Mouse (Mus musculus): Measurements from ENCODE around the gene Gm9999.
A peak's percentile ranks its signal among the peaks of the same experiment; 100 is the strongest.
"Not testable (repeated sequence)": the region's sequence is repeated elsewhere in the genome, so short reads cannot be mapped to it uniquely, and the experiment has no call there.

Gm9999 gene

DNA sequence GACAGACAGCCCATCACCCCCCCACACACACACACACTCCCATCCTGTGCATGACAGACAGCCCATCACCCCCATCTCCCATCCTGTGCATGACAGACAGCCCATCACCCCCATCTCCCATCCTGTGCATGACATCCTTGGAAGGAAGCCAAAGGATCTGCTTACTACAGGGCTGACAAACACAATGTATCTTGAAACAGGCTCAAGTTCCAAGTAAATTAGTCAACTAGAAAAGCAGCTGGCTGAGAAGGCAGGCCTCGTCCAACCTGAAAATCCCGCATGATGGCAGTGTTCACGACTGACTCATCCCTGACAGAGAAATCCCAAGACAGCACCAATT is 17.2 kb downstream of the Gm9999 start:
- DNase-seq, result peak in 1 of 2 experiments; percentile 39

DNA sequence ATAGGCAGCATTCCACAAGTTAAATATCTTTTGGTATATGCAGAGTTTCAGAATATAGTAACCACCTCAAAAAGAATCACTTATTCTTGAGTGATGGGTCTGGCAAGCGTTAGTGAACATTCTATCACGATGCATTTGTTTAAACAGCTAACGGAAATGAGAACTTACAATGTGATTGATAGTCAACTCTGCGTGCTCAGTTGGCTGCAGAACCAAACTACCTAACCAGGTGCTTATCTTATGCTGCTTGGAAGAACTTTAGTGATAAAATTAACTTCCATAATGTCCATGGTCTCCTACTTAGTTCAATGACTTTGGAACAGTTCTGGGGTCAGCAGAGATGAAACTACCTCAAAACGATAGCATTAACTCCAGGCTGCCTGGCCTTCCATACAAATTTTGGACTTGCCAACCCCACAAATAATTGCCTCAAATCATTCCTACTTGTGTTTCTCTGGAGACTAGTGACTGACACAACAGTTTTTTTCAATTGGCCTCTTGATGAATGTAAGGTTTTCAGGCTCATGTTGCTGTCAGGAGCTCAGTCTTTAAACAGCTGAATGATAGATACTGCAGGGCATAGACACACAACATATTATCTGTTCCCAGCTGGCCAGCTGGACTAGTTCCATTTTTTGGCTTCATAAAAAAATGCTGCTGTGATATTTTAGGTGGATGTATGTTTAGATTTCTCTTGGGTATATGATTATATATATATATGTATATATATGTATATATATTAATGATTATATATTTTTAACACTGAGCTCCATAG is 17.9 kb downstream of the Gm9999 start:
- DNase-seq, result no peak

DNA sequence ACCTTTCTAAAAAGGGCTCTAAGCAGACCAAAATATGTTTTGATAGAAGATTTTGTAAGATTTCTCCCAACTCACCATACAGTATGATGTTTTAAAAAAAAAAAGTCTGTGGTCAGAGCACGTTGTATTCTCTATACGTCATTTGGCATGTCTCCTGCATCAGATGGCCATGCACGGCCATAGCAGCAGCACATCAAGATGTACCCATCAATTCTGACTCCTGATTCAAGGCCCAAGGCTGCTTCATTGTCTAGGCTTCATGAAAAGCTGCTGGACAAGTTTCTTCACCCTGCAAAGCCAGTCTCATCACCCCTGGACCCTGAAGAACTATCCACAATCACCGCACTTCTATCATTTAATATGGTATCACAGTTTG is 18.5 kb downstream of the Gm9999 start:
- no peak for DNase-seq

DNA sequence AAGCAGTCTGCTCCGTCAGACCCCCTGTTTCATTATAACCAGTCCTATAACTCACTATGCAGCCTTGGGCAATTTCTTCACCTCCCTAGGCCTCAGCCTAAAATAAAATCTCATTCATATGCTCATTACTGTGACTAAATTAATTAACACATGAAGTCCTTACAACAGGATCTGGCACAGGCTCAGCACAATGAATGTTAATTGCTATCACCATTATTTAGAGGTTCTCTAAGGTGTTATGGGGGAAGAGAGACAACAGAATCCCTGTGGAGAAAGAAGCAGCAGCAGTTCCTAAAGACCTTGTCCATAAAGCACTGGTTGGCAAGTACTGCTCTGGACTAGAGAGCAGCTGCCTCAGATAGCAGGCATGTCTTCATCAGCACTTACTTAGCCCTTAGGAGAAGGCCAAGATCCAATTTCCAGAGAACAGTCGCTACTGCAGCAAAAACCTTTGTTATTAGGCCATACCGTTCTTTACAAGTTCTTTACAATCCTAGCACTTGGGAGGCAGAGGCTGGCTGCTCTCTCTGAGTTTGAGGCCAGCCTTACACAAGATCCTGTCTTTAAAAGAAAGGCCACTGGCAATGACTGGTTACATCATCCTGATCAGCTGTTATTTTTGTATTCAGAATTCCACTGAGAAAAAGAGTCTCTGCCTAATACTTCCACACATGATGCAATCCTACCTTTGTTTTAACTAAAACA is 20.2 kb downstream of the Gm9999 start:
- no peak for DNase-seq

DNA sequence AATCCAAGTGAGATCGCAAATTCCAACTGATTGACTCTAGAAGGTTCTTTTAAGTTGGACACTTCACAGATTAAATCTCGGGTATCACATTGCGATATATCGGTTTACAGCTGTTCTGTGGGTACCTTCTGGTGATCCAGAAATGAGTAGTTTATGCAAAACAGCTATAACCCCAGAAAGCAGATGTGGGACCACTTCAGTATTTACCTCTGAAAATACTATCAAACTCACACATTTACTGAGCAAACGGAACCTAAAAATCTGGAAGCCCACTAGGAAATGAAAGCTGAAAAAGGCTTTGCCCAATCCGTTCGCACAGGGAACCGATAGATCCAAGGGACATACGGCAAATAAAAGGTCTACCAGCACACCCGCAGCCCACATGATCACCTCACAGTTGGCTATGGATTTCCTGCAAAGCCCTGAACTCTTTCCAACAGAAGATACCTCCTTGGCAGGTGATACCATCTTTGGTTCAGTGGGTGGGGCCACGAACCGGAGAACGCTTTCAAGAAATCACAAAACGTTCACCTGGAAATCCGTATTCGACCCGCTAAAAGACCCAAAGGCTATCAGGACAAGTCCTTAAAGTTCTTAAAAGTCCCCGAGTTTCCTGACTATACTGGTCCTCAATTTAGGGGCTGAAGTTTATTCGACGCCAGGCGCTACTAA is 23.9 kb downstream of the Gm9999 start:
- DNase-seq, result no peak

DNA sequence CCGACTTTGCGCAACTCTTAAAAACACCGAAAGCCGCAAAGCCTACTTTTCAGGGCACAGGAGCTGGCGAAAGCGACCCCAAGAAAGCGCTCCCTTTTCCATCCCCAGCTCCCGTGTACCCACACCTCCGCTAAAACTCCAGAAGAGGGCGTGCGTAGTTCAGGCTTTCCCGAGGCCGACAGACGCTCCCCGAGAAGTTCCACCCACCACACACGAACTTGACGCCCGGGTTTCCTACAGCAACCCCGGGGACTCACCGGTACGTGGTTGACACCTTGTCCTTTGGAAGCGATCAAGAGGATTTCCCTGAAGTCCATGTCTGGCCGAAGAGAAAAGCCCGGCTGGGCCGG is 24.4 kb downstream of the Gm9999 start:
- no peak for DNase-seq

DNA sequence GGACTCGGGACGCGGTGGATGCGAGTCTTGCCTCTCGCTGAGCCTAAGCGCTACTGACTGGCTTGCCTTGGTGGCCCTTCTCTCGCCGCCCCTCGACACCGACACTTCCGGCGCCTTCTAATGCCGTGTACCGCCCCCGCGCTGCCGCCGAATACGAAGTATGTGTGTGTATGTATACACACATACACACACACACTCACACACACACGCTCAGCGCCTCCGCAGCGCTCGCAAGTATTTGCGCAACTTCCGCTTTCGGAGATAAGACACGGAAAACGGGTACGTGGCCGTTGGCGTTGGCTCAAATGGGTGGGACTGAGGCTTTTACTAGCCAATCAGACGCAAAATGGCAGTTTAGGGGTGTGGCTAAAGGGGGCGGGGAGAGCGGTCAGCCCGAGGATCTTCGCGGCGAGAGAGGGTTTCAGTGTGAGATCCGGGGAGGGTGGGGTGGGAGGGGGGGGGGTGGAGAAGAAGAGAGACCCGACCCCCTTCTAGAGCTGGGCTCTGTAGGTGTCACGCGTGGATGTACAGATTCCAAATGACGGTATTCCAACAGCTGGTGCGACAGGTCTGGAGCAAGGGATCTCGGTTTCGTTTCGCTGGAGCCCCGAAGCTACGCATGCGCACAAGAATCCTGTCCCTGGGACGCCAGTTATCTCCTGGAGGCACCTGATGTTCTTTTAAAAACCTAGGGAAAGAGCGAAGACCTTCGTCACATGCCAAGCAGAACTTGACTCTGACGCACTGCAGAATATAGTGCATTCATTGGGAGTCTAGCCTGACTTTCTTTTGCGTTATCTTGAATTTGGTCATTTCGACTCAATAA is 25.0 kb downstream of the Gm9999 start, which contains the start of gene Spty2d1:
Gene Spty2d1, minus strand, starts transcription at position 244 of the 826 bp plus-strand sequence.
- peak; percentile 97 to 99 for DNase-seq

DNA sequence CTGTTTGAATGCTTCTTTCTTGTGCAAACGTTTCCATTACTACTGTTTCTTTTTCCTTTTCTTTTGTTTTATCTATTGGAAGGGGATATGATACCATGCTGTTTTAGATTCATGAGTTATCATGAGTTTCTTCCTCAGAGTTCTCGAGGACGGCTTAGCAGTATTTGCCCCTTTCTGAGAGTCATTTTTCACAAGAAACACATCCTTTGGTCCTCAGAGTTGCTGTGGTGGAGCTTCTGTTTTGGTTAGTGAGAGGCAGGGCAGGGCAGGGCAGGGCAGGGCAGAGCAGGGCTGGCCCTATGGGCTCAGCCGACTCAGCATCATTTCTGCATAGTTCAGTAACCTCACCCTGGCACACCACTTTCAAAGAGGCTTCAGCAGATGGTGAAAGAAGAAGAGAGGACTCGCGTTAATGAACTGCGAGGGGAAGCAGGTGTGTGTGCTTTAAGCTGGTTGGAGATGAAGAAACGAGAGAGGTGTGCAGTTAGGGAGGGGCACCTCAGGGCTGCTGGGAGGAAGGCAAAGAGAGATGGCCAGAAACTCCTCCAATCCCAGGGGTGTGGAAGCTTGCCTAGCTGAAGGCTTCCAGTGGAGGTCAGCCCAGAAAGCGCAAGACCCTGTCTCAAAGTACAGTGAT is 29.9 kb downstream of the Gm9999 start:
- DNase-seq, result no peak

DNA sequence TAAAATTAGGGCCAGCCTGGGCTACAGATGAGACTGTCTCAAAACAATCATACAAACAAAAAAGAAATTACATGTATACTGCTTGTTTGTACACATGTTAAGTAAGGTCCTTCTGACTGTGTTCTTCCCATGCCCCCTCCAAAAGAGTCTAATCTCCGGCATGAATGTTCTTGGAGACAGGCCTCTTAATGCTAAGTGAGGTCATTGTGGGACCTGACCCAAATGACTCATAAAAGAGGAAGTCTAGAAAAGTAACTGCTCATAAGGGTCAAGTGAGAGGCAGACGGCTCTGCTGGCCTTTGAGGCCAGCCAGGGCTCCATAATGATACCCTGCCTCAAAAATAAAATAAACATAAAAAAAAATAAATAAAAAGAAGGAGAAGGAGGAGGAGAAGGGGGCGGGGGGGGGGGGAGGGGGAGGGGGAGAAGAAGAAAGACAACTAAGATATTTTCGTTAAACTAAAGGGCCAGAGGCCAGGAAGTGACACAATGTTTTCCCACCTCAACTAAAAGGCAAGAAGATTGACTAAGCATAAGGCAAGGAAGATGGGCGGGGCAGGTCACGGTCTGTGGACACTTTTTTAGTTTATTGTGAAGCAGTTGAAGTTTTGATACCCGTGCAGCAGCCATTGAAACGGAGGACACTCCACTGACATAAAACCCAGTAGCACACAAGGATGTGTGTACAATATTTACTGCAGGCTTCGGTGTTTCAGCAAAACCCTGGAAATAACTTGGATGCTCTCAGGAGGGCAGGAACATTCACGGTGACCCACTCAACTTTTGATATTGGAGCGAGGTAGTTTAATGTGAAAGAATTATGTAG is 31.4 kb downstream of the Gm9999 start:
- DNase-seq, result no peak

DNA sequence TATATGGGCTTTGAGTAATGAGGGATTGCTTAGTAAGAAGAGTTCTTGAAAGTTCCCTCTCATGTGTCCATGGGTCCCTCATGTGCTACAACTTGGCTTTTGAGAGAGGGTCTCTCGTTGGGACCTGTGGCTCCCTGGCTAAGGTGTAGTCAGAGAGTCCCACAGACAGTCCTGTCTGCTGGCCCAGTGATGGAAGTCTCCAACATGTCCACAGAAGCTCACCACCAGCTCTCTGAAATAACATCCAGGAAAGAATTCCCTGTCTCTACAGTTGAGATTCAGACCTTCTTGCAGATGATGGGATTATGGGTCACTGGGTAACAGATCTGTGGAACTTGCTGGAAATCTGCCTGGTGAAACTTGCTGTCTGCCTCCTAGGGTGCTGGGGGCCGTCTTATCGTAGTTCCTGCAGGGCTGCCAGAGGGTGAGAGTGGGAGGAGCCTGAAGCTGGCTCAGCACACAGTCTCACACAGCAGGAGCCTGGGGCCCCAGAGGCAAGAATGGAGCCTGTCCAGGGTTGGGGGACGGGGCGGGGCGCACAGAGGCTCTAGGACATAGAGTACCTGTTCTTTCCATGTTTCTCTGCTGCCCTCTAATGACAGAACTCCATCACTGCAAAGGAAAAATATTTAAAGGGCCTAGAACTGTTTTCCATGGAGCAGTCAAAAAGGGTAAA is 32.1 kb downstream of the Gm9999 start:
- DNase-seq, result peak; percentile 90 to 93

DNA sequence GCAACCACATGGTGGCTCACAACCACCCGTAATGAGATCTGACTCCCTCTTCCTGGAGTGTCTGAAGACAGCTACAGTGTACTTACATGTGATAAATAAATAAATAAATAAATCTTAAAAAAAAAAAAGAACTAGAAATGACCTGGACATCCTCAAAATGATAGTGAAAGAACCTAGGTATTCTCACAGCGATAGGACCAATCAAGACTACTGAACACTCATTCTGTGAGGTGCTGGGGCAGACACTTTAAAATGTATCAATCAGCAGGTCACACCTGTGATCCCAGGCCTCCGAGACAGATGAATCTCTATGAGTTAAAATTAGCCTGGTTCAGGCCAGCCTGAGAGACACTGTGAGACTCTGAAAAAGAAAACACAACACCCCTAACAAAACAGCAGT is 33.2 kb downstream of the Gm9999 start:
- no peak for DNase-seq

DNA sequence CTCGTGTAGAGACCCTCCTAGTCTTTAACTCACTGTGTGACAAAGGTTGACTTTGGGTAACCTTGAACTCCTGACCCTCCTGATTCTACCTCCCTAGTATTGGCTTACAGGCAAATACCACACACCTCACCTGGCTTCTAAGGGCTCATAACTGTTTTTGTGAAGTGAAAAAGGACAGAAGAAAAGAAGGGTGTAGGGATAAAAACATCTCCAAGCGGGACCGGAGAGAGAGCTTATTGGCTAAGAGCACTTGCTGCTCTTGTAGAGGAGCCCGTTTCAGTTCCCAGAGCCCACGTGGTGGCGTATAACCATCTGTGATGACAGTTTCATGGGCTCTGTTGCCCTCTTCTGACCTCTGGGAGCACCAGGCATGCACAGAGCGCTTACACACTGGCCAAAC is 33.8 kb downstream of the Gm9999 start:
- no peak for DNase-seq

DNA sequence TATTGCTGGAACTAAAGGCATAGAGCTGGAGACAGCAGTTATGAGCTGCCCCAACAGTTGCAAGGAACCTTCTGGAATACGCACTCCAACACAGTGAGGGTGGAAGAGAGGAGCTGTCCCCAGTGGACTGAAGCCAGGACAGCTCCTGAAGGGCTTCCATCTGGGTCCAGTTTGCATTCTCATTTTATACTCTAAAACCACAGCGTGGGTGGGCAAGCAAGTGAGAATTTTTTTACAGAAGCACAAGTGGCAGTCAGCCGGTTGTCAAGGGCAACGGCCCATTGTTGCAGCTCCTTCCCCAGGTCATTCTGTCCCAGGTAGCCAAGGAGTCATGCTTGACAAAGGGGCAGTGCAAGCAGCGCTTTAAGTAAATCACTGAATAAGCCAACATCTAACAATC is 36.3 kb downstream of the Gm9999 start:
- no peak for DNase-seq

DNA sequence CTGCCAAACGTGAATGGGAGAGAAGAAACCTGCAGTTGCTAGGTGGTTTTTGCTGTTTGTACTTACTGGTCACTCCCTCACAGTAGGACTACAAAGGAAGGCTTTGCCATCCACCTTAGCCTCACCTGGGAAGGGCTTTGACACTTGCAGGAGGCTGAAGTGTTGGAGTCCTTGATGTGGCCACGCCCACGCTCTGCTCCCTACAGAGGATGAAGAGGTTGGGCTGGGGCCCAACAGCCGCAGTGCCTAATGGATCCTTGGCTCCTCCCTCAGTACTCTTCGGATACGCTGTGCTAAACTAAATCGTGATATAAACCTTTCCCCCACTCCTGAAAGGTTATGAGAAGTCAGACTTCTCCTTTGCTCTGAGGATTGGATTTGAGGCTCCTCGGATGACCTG is 37.6 kb downstream of the Gm9999 start:
- DNase-seq, result no peak

DNA sequence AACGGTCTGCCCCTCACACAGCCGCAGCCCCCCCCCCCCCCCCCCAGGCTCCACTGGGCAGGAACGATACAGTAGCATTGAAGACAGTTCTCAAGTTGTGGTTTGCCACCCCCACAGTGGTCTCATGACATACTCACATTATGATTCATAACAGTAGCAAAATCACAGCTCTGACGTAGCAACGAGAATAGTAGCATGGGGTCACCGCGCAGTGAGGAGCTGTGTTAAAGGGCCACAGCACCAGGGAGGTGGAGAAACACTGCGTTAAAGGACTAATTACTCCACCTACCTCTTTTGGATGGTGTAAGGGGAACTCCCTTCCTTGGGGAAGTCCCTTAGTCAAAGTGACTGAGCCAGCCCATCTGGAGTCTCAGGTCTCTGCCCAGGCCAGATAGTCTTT is 39.1 kb downstream of the Gm9999 start:
- no peak for DNase-seq

DNA sequence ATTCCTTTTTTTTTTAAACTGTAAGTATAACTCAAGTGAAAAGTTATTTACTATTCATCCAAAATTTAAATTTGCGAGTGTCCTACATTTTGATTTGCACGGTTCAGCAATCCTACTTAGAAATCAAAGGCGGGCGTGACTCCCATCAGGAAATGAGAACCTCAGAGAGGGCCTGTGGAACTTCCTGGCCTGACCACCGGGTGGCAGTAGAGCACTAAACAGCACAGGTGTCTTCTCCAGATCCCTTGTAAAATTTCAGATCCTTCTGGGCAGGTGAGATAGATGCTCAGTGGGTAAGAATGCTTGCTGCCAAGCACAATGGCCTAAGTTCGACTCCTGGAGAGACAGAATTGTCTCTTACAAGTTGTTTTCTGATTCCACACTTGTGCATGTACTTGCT is 40.1 kb downstream of the Gm9999 start:
- peak; percentile 63 to 89 for DNase-seq

DNA sequence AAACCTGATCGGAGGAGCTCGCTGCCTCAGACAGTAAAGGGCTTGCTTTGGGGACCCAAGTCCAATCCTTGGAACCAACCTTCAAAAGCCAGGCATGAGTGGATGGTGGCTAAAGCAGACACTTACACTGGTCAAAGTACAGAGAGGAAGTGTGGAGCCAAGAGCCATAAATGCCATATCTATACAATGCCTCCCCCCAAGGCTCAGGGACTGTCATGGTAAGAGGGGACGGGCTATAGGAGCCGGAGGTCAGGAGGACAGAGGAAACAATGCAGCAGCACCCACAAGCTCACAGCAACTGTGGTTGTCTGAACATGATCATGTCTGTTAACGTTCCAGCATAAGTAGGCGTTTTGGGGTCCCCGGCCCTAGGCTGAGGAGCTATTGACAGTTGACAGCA is 41.1 kb downstream of the Gm9999 start:
- no peak for DNase-seq

DNA sequence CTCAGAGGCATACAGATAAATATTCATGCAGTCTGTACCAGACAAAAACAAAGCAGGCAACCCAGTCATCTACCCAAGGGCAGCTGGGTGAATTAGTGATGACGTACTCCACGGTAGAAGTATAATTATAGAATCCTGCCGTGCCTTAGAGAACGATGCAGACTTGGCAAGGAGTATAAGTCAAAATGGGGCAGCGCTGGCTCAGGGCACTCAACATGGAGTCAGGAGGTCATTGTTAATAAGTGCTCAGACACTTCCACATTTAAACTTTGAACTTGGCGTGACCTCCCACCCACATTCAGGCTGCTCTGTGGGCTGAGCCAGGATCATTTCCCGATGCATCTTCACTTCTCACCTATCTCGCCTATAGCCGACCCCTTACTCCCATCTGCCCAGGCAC is 42.0 kb downstream of the Gm9999 start:
- DNase-seq, result peak; percentile 52 to 56

DNA sequence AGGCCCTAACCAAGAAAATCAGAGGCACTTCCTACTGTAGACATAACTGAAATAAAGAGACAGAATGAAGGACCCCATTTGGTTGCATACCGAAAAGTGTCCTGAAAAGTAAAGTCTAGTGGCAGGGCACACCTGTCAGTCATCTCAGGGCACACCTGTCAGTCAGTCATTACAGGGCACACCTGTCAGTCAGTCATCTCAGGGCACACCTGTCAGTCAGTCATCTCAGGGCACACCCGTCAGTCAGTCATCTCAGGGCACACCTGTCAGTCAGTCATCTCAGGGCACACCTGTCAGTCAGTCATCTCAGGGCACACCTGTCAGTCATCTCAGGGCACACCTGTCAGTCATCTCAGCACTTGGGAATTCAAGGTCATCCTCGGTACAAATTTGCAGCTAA is 43.5 kb downstream of the Gm9999 start:
- DNase-seq, result not testable (repeated sequence)

DNA sequence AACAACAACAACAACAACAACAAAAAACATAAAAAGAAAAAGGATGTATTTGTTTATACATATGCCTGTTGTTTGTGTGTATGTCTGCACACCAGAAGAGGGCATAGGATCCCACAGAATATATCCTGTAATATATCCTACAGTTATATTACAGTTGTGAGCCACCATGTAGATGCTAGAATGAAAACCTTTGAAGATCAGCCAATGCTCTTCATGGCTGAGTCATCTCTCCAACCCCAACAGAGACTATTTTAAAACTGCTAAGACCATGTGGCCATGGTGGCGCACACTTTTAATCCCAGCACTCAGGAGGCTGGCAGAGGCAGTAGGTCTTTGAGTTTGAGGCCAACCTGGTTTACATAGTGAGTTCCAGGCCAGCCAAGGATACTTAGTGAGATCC is 44.1 kb downstream of the Gm9999 start:
- no peak for DNase-seq

DNA sequence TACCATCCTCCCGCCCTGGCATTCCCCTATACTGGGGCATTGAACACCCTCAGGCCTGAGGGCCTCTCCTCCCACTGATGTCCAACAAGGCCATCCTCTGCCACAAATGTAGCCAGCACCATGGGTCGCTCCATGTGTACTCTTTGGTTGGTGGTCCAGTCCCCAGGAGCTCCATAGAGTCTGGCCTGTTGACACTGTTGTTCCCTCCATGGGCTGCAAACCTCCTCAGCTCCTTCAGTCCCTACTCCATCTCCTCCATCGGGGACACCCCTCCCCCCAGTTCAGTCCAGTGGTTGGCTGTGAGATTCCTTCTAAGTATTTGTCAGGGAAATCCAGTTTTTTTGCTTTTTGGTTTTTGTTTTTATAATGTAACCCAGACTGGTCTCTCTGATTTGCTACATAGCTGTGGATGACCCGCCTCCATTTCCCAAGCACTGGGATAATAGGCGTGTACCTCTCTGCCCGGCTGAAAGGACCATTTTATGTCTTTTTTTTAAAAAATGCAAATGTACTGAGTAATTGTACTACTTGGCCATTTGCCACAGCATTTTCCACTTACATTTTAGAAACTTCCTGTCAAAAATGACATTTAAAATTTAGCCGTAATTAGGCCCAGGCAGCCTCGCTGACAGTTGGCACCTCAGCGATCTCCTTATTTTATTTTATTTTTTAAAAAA is 47.3 kb downstream of the Gm9999 start:
- DNase-seq, result no peak
